Comparison of ENCODE assay signal across 15 mouse cellular contexts in the genomic region with DNA sequence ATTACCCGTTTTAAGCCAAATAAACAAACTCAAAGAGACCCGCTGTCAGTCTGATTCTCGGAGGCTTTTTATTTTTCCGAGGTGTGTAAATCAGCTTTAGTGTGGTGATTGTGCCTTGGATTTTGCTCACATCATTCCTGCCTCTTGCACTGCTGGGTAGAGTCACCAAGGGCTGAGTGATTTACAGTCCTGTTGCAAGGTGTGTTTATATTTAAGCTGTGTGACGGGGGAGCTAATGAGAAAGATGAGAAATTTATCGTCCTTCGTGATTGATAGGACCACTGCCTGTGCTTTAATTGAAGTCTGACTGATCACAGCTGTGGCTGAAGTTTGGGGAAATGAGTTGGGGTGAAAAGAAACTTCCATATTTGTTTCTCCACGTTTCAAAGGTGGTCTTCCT.
"Had no signal": no experiment of that assay in that cellular context is flagged by ENCODE, and none has a peak within 500 bp of the region (broad histone marks: within the 10 kb centered on the region; RNA-seq: fewer than 3 reads in every experiment).

No protein-coding gene starts in this region.

- H3K4me1 ChIP-seq: midbrain, embryonic 15.5 days had no signal

- H3K4me2 ChIP-seq: midbrain, embryonic 11.5 days; midbrain, embryonic 13.5 days; midbrain, embryonic 15.5 days; neural tube, embryonic 12.5 days had no signal

- H3K9me3 ChIP-seq: midbrain, embryonic 13.5 days; midbrain, embryonic 15.5 days; neural tube, embryonic 12.5 days; stomach, embryonic 15.5 days had no signal

- H3K27ac ChIP-seq: midbrain, embryonic 13.5 days; midbrain, embryonic 15.5 days; neural tube, embryonic 12.5 days; stomach, embryonic 15.5 days; stomach, postnatal 0 days had no signal

- H3K9ac ChIP-seq: lung, embryonic 14.5 days; midbrain, embryonic 13.5 days; midbrain, embryonic 15.5 days; neural tube, embryonic 12.5 days; stomach, embryonic 15.5 days had no signal

- H3K4me3 ChIP-seq: midbrain, embryonic 13.5 days; midbrain, embryonic 15.5 days; neural tube, embryonic 12.5 days had no signal

- ATAC-seq: midbrain, embryonic 13.5 days; midbrain, embryonic 15.5 days had no signal

- H3K27me3 ChIP-seq: midbrain, embryonic 15.5 days; neural tube, embryonic 12.5 days; stomach, embryonic 15.5 days had no signal

- H3K36me3 ChIP-seq: midbrain, embryonic 15.5 days; neural tube, embryonic 12.5 days; stomach, embryonic 15.5 days had no signal

- DNase-seq: lung, adult 18-20 months; lung, embryonic 14.5 days; lung, postnatal 10 days; lung, postnatal 4 days; right cerebral cortex, adult 18-20 months; right cerebral cortex, postnatal 14 days; thymus, adult 2 months; thymus, postnatal 14 days; thymus, postnatal 36 days had no signal
